Mouse (Mus musculus) bone marrow, adult 2 months (tissue): Measurements from ENCODE around the gene Zfp800.

ENCODE experiments used
- CTCF ChIP-seq: fragments of 200-500 bp; IDR thresholded peaks from 2 replicates; pipeline ENCODE4 v1.5.1; 2011; ENCODE audit warnings: low read length, control low read depth; ENCODE audit not compliant: control insufficient read depth, insufficient read depth
- POLR2A ChIP-seq: fragments of 200-500 bp; IDR thresholded peaks from 2 replicates; pipeline ENCODE4 v1.6.1; 2011; ENCODE audit warnings: low read depth, mild to moderate bottlenecking, control low read depth, low read length, borderline replicate concordance; ENCODE audit not compliant: control insufficient read depth

DNA sequence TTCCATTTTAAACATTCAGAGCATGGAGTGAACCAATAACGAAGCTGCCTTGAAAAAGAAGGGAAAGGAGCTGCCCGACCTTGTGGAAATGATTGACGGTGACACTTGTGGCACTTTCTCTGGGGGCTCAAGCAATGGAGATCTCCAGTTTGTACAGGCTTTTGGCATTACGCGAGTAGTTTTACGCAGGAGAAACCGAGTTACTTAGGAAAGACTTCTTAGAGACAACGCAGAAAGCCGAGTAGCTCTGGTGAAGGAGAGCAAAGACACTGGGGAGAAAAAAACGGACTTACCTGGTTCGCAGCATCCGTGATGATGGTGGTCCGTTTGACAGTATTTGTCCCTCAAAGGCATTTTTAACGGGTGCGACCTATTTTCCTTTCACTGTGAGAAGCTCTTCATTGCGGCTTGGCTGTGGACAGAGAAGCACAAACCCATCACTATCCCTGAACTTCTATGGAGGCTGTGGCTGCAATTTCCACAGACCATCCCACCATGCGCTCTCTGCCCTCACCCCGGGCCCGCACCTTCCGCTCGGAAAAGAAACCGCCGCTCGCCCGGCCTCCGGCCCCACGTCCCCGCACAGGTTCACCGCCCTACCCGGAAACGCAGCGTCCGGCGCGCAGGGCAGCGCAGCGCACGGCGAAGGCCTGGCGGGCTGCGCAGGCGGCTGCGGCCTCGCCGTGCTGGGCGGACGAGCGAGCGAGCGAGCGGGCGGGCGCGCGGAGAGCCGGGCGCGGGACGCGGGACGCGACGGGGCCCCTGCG is 137.2 kb downstream of the Zfp800 start:
- TF ChIP-seq POLR2A, result no peak
- TF ChIP-seq CTCF, result no peak
